Mouse (Mus musculus) thymus, adult 2 months (tissue): ENCODE data around the gene Trip6.

Source experiments
- CTCF ChIP-seq: fragments of 200-500 bp; IDR thresholded peaks from 2 replicates; pipeline ENCODE4 v1.5.1; 2012; ENCODE audit warnings: mild to moderate bottlenecking, control low read depth, low read length, moderate library complexity, borderline replicate concordance; ENCODE audit not compliant: control insufficient read depth, poor library complexity, insufficient read depth; ENCODE audit errors: extremely low read depth
- POLR2A ChIP-seq: fragments of 200-500 bp; IDR thresholded peaks from 2 replicates; pipeline ENCODE4 v1.6.1; 2012; ENCODE audit warnings: mild to moderate bottlenecking, low read length, control low read depth, moderate library complexity; ENCODE audit not compliant: control insufficient read depth, poor library complexity, insufficient read depth; ENCODE audit errors: extremely low read depth

GRCm38 (mm10) chr5:137290677-137291076 is 23.5 kb downstream of the Trip6 start:
- TF ChIP-seq CTCF (0 out of 2 replicates have a peak, but pooled peaks have one; percentile 23), POLR2A (no peak)
